Mouse (Mus musculus): ENCODE measurements around the gene Pogz. TPM values are rescaled to one million over a fixed set of nuclear protein-coding genes. Genes with fewer than 3 reads are reported as not detected.
"Not testable (repeated sequence)": the region's sequence is repeated elsewhere in the genome, so short reads cannot be mapped to it uniquely, and the experiment has no call there.

The Pogz gene
- polyA plus RNA-seq, 1 experiment from 2014 or later = 14.5 TPM

- Histone ChIP-seq H3K4me2 (ENCODE audit: low read length) (peak within 1 kb of the TSS; percentile 90), H3K9me3 (ENCODE audit: control insufficient read depth, low read length) (no peaks in the 10 kb centered on the region), H3K4me1 (ENCODE audit: control insufficient read depth in 2 of 2, insufficient read depth in 2 of 2, low read length in 2 of 2) (peaks cover 6 to 14% of the 10 kb centered on the region in 2 experiments), H3K27me3 (ENCODE audit: control insufficient read depth, insufficient read depth, low read length) (no peaks in the 10 kb centered on the region), H3K4me3 (ENCODE audit: control insufficient read depth in 1 of 2, insufficient read depth in 1 of 2, low read depth in 1 of 2, low read length in 2 of 2) (peak within 1 kb of the TSS; percentile 76 to 81), H3K27ac (replicated peaks in 1 of 2; ENCODE audit: control insufficient read depth in 1 of 2, insufficient read depth in 1 of 2, low read depth in 2 of 2, low read length in 2 of 2) (peak within 1 kb of the TSS; percentile 61 to 78), H3K9ac (ENCODE audit: low read length) (peak within 1 kb of the TSS; percentile 90), H3K36me3 (ENCODE audit: control insufficient read depth, insufficient read depth, low read length) (peaks cover 41% of the 10 kb centered on the region)
- peak; percentile 62; the same call in 1 of the 2 replicates for ATAC-seq (ENCODE audit: insufficient number of reproducible peaks, insufficient read depth, low FRiP score, low read depth)
- under 1% methylated on average over 60 of the region's 61 CpGs for WGBS
Observed at GRCm38 (mm10) chr3:94886316-94887224, 49.2 kb downstream of the Pogz start, which contains the start of gene Psmb4. Gene Psmb4 (minus strand): TSS chr3:94886961.

DNA sequence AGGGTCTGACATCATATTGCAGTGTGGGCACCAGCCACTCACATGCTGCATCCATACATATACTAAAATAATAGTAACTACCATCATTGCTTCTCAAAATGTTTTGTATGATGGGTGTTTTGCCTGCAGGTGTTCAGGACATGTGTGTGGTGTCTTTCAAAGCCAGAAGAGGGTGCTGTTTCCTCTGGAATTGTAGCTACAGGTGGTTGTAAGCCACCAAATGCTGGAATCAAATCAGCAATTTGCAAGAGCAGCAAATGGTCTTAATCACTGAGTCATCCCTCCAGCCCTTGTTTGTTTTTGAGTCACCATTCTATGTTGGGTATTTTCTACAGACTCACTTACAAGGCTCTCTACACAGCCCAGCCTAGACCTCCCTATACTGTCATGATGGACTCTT, 51.2 kb downstream of the Pogz start:
- ATAC-seq (ENCODE audit: insufficient number of reproducible peaks, insufficient read depth, low FRiP score, low read depth) = no peak
- Histone ChIP-seq H3K27me3 (ENCODE audit: control insufficient read depth, insufficient read depth, low read length) (no peaks in the 10 kb centered on the region), H3K4me3 (ENCODE audit: control insufficient read depth in 1 of 2, insufficient read depth in 1 of 2, low read depth in 1 of 2, low read length in 2 of 2) (no peak overlapping the region), H3K9me3 (ENCODE audit: control insufficient read depth, low read length) (no peaks in the 10 kb centered on the region), H3K4me1 (ENCODE audit: control insufficient read depth in 2 of 2, insufficient read depth in 2 of 2, low read length in 2 of 2) (peaks cover 6 to 14% of the 10 kb centered on the region in 2 experiments), H3K4me2 (ENCODE audit: low read length) (no peak overlapping the region), H3K27ac (replicated peaks in 1 of 2; ENCODE audit: control insufficient read depth in 1 of 2, insufficient read depth in 1 of 2, low read depth in 2 of 2, low read length in 2 of 2) (no peak overlapping the region), H3K9ac (ENCODE audit: low read length) (no peak overlapping the region), H3K36me3 (ENCODE audit: control insufficient read depth, insufficient read depth, low read length) (peaks cover 21% of the 10 kb centered on the region)

- Histone ChIP-seq H3K4me1 (ENCODE audit: control insufficient read depth in 2 of 2, insufficient read depth in 2 of 2, low read length in 2 of 2) (no peaks in the 10 kb centered on the region), H3K4me2 (ENCODE audit: low read length) (no peak overlapping the region), H3K4me3 (ENCODE audit: control insufficient read depth in 1 of 2, insufficient read depth in 1 of 2, low read depth in 1 of 2, low read length in 2 of 2) (no peak overlapping the region), H3K9ac (ENCODE audit: low read length) (no peak overlapping the region), H3K27me3 (ENCODE audit: control insufficient read depth, insufficient read depth, low read length) (no peaks in the 10 kb centered on the region; the same call in none of the 2 replicates), H3K9me3 (ENCODE audit: control insufficient read depth, low read length) (no peaks in the 10 kb centered on the region), H3K27ac (replicated peaks in 1 of 2; ENCODE audit: control insufficient read depth in 1 of 2, insufficient read depth in 1 of 2, low read depth in 2 of 2, low read length in 2 of 2) (no peak overlapping the region), H3K36me3 (ENCODE audit: control insufficient read depth, insufficient read depth, low read length) (no peaks in the 10 kb centered on the region)
- 58% methylated on average over 3 of the region's 3 CpGs for WGBS
- no peak for ATAC-seq (ENCODE audit: insufficient number of reproducible peaks, insufficient read depth, low FRiP score, low read depth)
Observed at GRCm38 (mm10) chr3:94894076-94894475, 56.7 kb downstream of the Pogz start.

GRCm38 (mm10) chr3:94902747-94903146, 65.4 kb downstream of the Pogz start:
- Histone ChIP-seq H3K4me1 (ENCODE audit: control insufficient read depth in 2 of 2, insufficient read depth in 2 of 2, low read length in 2 of 2) (no peaks in the 10 kb centered on the region), H3K9ac (ENCODE audit: low read length) (no peak overlapping the region), H3K9me3 (ENCODE audit: control insufficient read depth, low read length) (no peaks in the 10 kb centered on the region), H3K27ac (replicated peaks in 1 of 2; ENCODE audit: control insufficient read depth in 1 of 2, insufficient read depth in 1 of 2, low read depth in 2 of 2, low read length in 2 of 2) (no peak overlapping the region), H3K4me2 (ENCODE audit: low read length) (no peak overlapping the region), H3K36me3 (ENCODE audit: control insufficient read depth, insufficient read depth, low read length) (no peaks in the 10 kb centered on the region), H3K27me3 (ENCODE audit: control insufficient read depth, insufficient read depth, low read length) (no peaks in the 10 kb centered on the region), H3K4me3 (ENCODE audit: control insufficient read depth in 1 of 2, insufficient read depth in 1 of 2, low read depth in 1 of 2, low read length in 2 of 2) (no peak overlapping the region)
- ATAC-seq (ENCODE audit: insufficient number of reproducible peaks, insufficient read depth, low FRiP score, low read depth) = no peak
- 19% methylated on average over 7 of the region's 7 CpGs for WGBS

DNA sequence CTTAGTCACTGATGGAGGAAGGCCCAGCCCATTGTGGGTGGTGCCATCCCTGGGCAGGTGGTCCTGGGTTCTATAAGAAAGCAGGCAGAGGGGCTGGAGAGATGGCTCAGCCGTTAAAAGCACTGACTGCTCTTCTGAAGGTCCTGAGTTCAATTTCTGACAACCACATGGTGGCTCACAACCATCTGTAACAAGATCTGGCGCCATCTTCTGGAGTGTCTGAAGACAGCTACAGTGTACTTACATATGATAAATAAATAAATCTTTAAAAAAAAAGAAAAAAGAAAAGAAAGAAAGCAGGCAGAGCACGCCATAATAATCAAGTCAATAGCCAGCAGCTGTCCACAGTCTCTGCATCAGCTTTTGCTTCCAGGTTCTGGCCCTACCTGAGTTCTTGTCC, 67.4 kb downstream of the Pogz start:
- H3K9me3 ChIP-seq (ENCODE audit: control insufficient read depth, low read length); H3K4me1 ChIP-seq (ENCODE audit: control insufficient read depth in 2 of 2, insufficient read depth in 2 of 2, low read length in 2 of 2); ATAC-seq (ENCODE audit: insufficient number of reproducible peaks, insufficient read depth, low FRiP score, low read depth); H3K27me3 ChIP-seq (ENCODE audit: control insufficient read depth, insufficient read depth, low read length); H3K27ac ChIP-seq (replicated peaks in 1 of 2; ENCODE audit: control insufficient read depth in 1 of 2, insufficient read depth in 1 of 2, low read depth in 2 of 2, low read length in 2 of 2); H3K4me3 ChIP-seq (ENCODE audit: control insufficient read depth in 1 of 2, insufficient read depth in 1 of 2, low read depth in 1 of 2, low read length in 2 of 2); H3K36me3 ChIP-seq (ENCODE audit: control insufficient read depth, insufficient read depth, low read length); H3K4me2 ChIP-seq (ENCODE audit: low read length); H3K9ac ChIP-seq (ENCODE audit: low read length): not testable (repeated sequence)
- WGBS = 59% methylated on average over 3 of the region's 3 CpGs

DNA sequence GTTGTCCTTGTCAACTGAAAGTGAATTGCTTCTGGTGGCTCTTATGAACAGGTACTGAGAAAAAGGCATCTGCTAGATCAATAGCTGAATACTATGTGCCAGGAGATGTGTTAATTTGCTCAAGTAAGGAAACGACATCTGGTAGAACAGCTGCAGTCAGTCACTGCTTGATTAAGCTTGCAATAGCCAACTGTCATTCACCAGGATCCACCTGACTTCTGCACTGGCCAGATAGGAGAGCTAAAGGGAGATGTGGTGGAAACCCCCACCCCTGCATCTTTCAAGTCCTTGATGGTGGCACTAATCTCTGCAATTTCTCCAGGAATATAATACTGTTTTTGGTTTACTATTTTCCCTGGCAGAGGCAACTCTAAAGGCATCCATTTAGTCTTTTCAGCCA, 69.1 kb downstream of the Pogz start:
- no peaks in the 10 kb centered on the region for H3K27me3 ChIP-seq (ENCODE audit: control insufficient read depth, insufficient read depth, low read length)
- no peaks in the 10 kb centered on the region for H3K36me3 ChIP-seq (ENCODE audit: control insufficient read depth, insufficient read depth, low read length)
- H3K9ac ChIP-seq (ENCODE audit: low read length) = no peak overlapping the region
- no peak overlapping the region for H3K27ac ChIP-seq (replicated peaks in 1 of 2; ENCODE audit: control insufficient read depth in 1 of 2, insufficient read depth in 1 of 2, low read depth in 2 of 2, low read length in 2 of 2)
- no peaks in the 10 kb centered on the region for H3K9me3 ChIP-seq (ENCODE audit: control insufficient read depth, low read length)
- WGBS = 28% methylated on average over 1 of the region's 1 CpGs
- ATAC-seq (ENCODE audit: insufficient number of reproducible peaks, insufficient read depth, low FRiP score, low read depth) = no peak
- H3K4me1 ChIP-seq (ENCODE audit: control insufficient read depth in 2 of 2, insufficient read depth in 2 of 2, low read length in 2 of 2) = no peaks in the 10 kb centered on the region
- no peak overlapping the region for H3K4me3 ChIP-seq (ENCODE audit: control insufficient read depth in 1 of 2, insufficient read depth in 1 of 2, low read depth in 1 of 2, low read length in 2 of 2)
- H3K4me2 ChIP-seq (ENCODE audit: low read length) = no peak overlapping the region

DNA sequence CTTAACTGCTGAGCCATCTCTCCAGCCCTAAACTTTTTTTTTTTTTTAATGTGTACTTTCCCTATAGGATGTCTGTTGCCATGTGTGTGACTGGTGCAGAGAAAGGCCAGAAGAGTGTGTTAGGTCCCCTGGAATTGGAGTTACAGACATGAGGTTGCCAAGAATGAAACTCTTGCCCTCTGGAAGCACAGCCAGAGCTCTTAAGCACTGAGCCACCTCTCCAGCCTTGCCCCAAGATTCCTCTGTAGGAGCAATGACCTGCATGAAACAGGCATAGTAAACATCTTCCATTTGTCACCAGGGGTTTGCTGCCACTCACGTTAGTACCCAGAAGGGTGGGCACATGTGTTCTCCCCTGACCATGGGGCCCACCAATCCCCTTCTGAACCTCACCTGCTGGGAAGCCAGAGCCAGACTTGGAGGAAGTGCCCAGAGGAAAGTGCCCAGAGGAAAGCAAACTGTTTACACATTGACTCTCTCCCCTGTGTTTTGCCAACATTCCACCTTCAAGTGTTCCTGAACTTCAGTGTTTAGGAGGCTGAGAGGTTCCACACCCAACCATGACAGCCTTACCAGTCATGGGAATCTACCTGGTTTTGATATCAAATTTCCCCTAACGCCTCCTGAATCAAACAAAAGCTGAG, 73.8 kb downstream of the Pogz start:
- ATAC-seq (ENCODE audit: insufficient number of reproducible peaks, insufficient read depth, low FRiP score, low read depth) = no peak
- Histone ChIP-seq H3K27me3 (ENCODE audit: control insufficient read depth, insufficient read depth, low read length) (no peaks in the 10 kb centered on the region), H3K9me3 (ENCODE audit: control insufficient read depth, low read length) (no peaks in the 10 kb centered on the region), H3K36me3 (ENCODE audit: control insufficient read depth, insufficient read depth, low read length) (no peaks in the 10 kb centered on the region), H3K4me2 (ENCODE audit: low read length) (no peak overlapping the region), H3K27ac (replicated peaks in 1 of 2; ENCODE audit: control insufficient read depth in 1 of 2, insufficient read depth in 1 of 2, low read depth in 2 of 2, low read length in 2 of 2) (no peak overlapping the region), H3K4me3 (ENCODE audit: control insufficient read depth in 1 of 2, insufficient read depth in 1 of 2, low read depth in 1 of 2, low read length in 2 of 2) (no peak overlapping the region), H3K4me1 (ENCODE audit: control insufficient read depth in 2 of 2, insufficient read depth in 2 of 2, low read length in 2 of 2) (no peaks in the 10 kb centered on the region), H3K9ac (ENCODE audit: low read length) (no peak overlapping the region)
- 63% methylated on average over 2 of the region's 2 CpGs for WGBS

All from heart, embryonic 14.5 days (tissue).